Mouse (Mus musculus): ENCODE results near the gene Doc2a. TPM values are rescaled to one million over a fixed set of nuclear protein-coding genes. Genes with fewer than 3 reads are reported as not detected.
"Not testable (repeated sequence)": the region's sequence is repeated elsewhere in the genome, so short reads cannot be mapped to it uniquely, and the experiment has no call there.

The Doc2a gene
- total RNA-seq, 2 experiments from 2014 or later: not detected

GRCm38 (mm10) chr7:126868003-126868402 is 20.8 kb downstream of the Doc2a start:
- no peak for DNase-seq

DNA sequence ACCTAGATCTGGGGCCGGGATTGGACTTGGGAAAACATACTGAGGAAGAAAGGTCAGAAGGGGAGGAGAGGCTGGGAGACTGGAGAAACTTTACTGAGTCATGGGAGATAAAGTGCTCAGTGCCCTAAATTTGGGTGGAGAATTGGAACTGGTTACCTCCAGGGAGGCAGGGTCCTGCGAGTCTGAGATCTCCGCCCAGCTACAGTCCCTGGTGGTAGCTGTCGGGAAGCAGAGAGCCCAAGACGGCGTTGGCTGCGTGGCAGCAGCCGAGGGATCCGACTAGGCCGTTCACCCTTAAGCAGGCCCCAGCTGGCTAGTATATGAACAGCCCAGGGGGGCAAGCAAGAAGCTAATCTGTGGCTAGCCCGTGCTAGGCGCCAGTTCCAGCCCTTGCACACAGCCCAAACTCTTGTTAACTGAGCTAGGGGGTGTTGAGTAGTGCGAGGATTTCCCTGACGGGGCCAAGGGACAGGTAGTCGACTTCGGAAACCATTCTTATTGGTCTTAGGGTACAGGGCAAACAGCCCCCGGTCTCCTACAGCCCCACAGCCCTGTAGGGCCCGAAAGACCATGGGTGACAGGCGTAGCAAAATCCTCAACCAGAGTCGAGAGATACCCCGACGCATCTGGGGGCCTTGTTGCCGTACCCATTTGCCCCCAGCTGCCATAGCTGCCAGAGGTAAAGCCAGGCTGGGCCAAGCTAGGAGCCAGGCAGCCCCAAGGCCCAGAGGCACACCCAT is 22.7 kb downstream of the Doc2a start:
- peak; percentile 34 to 64 for DNase-seq

- DNase-seq: no peak
Measured at GRCm38 (mm10) chr7:126870520-126870891, 23.3 kb downstream of the Doc2a start.

DNA sequence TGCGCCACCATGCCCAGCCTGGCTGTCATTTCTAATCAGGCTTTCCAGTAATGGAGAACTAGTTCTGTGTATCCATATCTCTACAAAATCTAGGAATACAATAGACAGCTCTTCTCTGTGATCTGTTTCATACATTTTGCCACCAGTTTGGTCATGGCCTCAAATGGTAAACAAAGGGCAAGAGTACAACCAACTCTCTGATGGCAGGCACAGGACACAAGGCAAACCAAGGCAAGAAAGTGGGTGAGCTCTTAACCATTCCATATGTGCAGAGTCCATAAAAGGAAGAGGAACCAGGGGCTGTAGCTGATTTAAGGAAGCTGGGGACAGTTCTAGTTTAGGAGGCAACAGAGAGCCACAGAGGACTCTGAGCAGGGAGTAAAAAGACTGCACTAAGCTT is 30.0 kb downstream of the Doc2a start:
- DNase-seq: no peak

- peak; percentile 57 to 79 for DNase-seq
Measured at GRCm38 (mm10) chr7:126881040-126881439, 33.8 kb downstream of the Doc2a start.

DNA sequence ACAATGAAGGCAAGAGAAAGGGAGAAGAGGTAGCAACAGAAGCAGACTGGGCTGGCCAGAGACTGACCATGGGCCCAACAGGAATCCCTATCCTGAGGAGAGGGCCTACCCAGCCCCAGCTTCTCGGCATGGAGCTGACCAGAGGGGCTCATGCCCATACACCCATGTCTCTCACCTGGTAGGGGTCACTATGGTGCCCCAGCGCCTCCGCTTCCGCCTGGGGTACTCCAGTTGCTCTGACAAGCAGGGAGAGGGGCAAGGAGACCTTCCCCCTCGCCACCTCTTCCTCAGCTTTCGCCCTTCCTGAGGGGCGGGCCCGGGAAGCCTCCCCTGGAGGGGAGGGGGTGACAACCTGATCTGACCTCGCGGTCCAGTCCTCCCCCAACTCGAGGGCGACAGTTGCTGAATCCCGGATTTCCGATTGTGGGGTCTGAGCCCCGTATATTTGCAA is 36.5 kb downstream of the Doc2a start:
- DNase-seq: peak in 1 of 2 experiments; percentile 45

GRCm38 (mm10) chr7:126884286-126885164 is 37.3 kb downstream of the Doc2a start, which contains the start of gene Taok2:
Gene Taok2 (minus strand): TSS chr7:126884703.
- peak; percentile 97 to 99 for DNase-seq

DNA sequence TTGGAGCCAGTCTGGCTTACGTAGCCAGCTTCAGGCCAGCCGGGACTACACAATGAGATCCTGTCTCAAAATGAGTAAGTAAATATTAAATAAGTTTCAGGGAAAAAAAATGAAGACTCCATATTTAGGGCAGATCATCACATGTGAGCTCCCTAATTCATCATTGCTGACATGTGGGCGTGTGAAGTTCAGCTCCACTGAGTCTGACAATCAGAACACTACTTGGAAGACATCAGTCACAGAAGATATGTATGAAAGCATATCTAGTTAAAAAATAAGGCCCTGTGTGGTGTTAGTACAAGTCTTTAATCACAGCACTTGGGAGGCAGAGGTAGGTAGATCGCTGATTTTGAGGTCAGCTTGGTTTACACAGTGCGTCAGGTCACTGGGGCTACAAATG is 40.1 kb downstream of the Doc2a start:
- DNase-seq: no peak

GRCm38 (mm10) chr7:126888852-126889251 is 41.6 kb downstream of the Doc2a start:
- peak in 1 of 2 experiments; percentile 31 for DNase-seq

DNA sequence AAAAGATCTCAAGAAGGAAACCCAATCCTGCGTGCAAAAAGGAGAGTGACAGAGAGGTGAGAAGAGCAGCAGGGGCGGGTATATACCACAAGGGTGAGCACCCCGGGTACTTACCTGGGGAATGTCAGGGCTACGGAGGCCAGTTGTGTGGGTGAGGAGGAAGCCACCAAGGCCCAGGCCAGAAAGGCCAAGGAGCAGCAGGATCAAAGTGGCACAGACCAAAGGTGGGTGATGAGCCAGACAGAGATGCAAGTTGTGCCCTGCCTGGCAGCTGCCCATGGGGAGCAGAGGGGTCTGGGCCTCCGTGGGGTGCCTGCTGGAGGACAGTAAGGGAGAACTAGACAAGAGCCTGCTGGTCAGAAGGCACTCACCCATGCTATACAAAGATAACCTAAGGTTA is 49.7 kb downstream of the Doc2a start:
- peak in 1 of 2 experiments; percentile 29 for DNase-seq

DNA sequence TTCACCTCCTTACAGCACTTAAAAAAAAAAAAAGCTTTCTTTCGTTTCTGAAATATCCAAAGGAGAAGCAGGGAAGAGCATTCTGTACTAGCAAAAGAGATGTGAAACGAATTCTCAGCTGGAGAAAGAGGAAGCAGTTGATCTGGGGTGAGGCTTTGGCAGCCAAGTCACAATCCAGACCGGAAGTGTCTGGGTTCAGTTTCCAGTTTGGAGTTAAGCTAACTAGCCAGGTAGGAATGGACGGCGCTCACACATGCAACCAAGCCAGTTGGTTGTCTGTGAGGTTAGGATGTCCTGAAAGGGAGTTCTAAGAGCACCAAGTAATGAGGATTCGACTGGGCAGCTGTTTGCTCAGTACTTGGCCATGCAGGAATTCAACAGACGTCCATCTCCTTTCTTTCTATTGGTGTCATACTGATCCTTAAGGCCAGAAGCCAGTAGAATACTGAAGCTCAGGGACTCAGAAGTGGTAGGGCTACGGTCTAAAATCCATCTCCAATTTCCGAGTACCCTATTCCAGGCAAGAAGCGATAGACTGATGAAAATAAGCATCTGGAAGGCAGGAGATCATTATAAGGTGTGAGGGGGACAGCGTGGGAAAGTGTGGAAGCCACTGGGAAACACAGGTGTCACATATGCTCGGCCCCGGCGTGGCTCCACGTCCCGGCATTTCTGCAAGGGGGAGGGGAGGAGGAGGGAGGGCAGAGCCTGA is 50.3 kb downstream of the Doc2a start:
- peak; percentile 69 to 80 for DNase-seq

- peak; percentile 97 to 98 for DNase-seq
Measured at GRCm38 (mm10) chr7:126898102-126898990, 51.1 kb downstream of the Doc2a start.

GRCm38 (mm10) chr7:126899781-126900180 is 52.6 kb downstream of the Doc2a start:
- not testable (repeated sequence) for DNase-seq

Other genes starting within 250 kb of the Doc2a start
- gene Nupr1, start 216.6 kb upstream of the Doc2a start, total RNA-seq (2021): 1 to 10 TPM; 6.1 to 8.0 TPM
- 10 to 100 TPM; 24.8 to 26.5 TPM for gene Sgf29, start 198.1 kb upstream of the Doc2a start, total RNA-seq (2021)
- gene Sult1a1, start 171.0 kb upstream of the Doc2a start, total RNA-seq (2021): 10 to 100 TPM; 31.1 to 44.0 TPM
- gene Bola2, start 152.0 kb upstream of the Doc2a start, total RNA-seq (2021): 10 to 100 TPM; 60.1 to 60.4 TPM
- gene Slx1b, start 151.6 kb upstream of the Doc2a start, total RNA-seq (2021): 1 to 10 TPM; 3.7 to 4.1 TPM
- gene Coro1a, start 139.6 kb upstream of the Doc2a start, total RNA-seq (2021): 10 to 100 TPM in 1 of 2 experiments, 1 to 10 TPM in 1; 9.3 to 28.6 TPM
- gene Mapk3, start 87.8 kb upstream of the Doc2a start, total RNA-seq (2021): 10 to 100 TPM; 37.2 to 46.7 TPM
- gene Gdpd3, start 81.1 kb upstream of the Doc2a start, total RNA-seq (2021): 1 to 10 TPM in 1 of 2 experiments, under 1 TPM in 1; 0.27 to 1.6 TPM
- gene Ypel3, start 70.5 kb upstream of the Doc2a start, total RNA-seq (2021): 10 to 100 TPM; 43.4 to 73.3 TPM
- under 1 TPM; 0.27 to 0.64 TPM for gene Tbx6, start 65.9 kb upstream of the Doc2a start, total RNA-seq (2021)
- gene Ppp4c, start 54.9 kb upstream of the Doc2a start, total RNA-seq (2021): 10 to 100 TPM; 35.6 to 39.0 TPM
- gene Fam57b, start 49.7 kb upstream of the Doc2a start, total RNA-seq (2021): 1 to 10 TPM; 8.4 to 8.6 TPM
- not detected for gene 4930451I11Rik, start 15.8 kb upstream of the Doc2a start, total RNA-seq (2021)
- 1 to 10 TPM; 5.0 to 6.4 TPM for gene Hirip3, start 14.6 kb downstream of the Doc2a start, total RNA-seq (2021)
- gene Ino80e, start 15.0 kb downstream of the Doc2a start, total RNA-seq (2021): 10 to 100 TPM; 17.2 to 19.1 TPM
- gene Taok2, start 37.3 kb downstream of the Doc2a start, total RNA-seq (2021): 10 to 100 TPM; 35.6 to 38.4 TPM
- 10 to 100 TPM; 10.4 to 10.6 TPM for gene Tmem219, start 75.5 kb downstream of the Doc2a start, total RNA-seq (2021)
- 1 to 10 TPM; 7.4 to 7.5 TPM for gene Kctd13, start 81.5 kb downstream of the Doc2a start, total RNA-seq (2021)
- not detected for gene Asphd1, start 102.2 kb downstream of the Doc2a start, total RNA-seq (2021)
- 1 to 10 TPM; 5.5 to 6.2 TPM for gene Sez6l2, start 103.1 kb downstream of the Doc2a start, total RNA-seq (2021)
- 10 to 100 TPM; 43.2 to 45.2 TPM for gene Cdipt, start 128.5 kb downstream of the Doc2a start, total RNA-seq (2021)
- under 1 TPM in 1 of 2 experiments, not detected in 1; 0.59 TPM for gene Cdiptos, start 128.7 kb downstream of the Doc2a start, total RNA-seq (2021)
- 10 to 100 TPM; 59.9 to 68.7 TPM for gene Mvp, start 167.2 kb downstream of the Doc2a start, total RNA-seq (2021)
- gene Pagr1b, start 169.1 kb downstream of the Doc2a start, total RNA-seq (2021): not detected
- 10 to 100 TPM in 1 of 2 experiments, 1 to 10 TPM in 1; 8.3 to 10.7 TPM for gene Pagr1a, start 169.9 kb downstream of the Doc2a start, total RNA-seq (2021)
- 10 to 100 TPM; 24.6 to 27.3 TPM for gene Gm42742, start 173.7 kb downstream of the Doc2a start, total RNA-seq (2021)
- gene Prrt2, start 173.8 kb downstream of the Doc2a start, total RNA-seq (2021): under 1 TPM in 1 of 2 experiments, not detected in 1; 0.80 TPM
- 10 to 100 TPM; 55.3 to 57.3 TPM for gene Maz, start 179.6 kb downstream of the Doc2a start, total RNA-seq (2021)
- 1 to 10 TPM in 1 of 2 experiments, under 1 TPM in 1; 0.93 to 1.0 TPM for gene Kif22, start 195.1 kb downstream of the Doc2a start, total RNA-seq (2021)
- gene Zg16, start 239.9 kb downstream of the Doc2a start, total RNA-seq (2021): not detected
- 1 to 10 TPM; 1.3 to 2.9 TPM for gene AI467606, start 243.9 kb downstream of the Doc2a start, total RNA-seq (2021)